Mouse (Mus musculus): ENCODE measurements around the gene Timm44.

The Timm44 gene

DNA sequence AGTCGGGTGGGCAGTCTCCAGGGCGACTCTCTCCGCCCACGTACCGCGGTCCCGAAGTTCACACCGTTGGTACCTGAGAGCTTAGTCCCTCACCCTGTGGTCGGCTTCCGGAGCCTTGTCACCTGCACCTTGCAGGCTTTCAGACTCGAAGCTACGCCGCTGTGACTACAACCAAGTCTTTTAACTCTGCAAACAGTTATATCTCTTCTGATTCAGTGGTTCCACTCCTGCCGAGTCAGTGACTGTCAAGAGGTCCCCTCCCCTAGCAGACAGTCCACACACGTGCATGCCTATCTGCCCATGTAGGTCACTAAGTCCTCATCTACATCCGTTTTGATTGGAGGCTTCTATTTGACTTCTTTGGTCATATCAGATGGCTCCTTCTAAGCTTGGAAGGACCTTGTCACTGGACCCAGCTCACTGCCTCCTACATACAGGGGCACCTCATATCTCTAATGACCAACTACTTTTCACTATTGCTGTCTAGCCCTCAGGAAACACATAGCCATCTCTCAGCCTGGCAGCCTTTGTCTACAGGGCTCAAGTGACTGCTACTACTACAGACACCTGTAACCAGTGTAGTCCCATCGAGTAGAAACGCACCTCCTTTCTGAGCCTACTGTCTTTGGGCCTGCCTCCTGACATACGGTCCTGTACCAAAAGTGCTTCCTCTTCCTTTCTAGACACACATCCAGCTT is 36.4 kb downstream of the Timm44 start:
- CTCF ChIA-PET: interaction anchor here (1.3 to 1.4 kb wide), 2 partner anchors 11 to 18 kb away, joined by 4 to 5 read pairs; no protein-coding TSS in a partner anchor

DNA sequence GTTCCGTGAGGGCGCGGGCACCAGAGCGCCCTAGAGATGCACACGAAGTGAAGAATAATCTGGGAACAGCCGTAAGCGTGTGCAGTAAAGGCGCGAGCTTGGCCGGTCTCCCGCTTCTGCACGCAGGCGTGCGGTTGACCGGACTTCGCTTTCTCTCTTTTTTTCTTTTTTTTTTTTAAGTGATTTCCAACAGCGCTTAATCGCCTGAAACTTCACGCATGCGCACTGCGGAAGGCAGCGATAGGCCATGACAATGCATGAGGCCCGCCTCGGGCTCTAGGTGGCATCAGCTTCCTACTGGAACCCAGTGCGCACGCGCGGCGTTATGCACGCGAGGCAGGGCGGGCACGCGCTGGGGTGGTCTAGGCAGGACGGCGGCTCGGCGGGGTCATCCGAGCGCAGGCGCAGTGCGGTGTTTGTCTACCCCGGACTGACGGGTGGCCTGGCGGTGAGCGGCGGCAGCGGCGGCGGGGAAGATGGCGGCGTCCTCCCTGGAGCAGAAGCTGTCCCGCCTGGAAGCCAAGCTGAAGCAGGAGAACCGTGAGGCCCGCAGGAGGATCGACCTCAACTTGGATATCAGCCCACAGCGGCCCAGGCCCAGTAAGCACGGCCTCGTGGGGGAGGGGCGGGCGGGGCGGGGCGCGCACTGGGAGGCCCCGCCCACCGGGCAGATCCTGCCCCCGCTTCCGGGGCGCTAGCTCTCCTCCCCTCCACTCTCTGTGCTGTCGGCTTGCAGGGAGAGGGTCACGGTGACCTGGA is 37.1 kb downstream of the Timm44 start, which contains the start of the genes Map2k7 and Gm49320:
TSS of gene Map2k7 (plus strand) at position 307 of the 759 bp plus-strand sequence.
TSS of gene Gm49320 (plus strand) at position 432 of the 759 bp plus-strand sequence.
- CTCF ChIA-PET: interaction anchor here (1.3 to 1.4 kb wide), 2 partner anchors 12 to 18 kb away, joined by 4 to 5 read pairs; no protein-coding TSS in a partner anchor

DNA sequence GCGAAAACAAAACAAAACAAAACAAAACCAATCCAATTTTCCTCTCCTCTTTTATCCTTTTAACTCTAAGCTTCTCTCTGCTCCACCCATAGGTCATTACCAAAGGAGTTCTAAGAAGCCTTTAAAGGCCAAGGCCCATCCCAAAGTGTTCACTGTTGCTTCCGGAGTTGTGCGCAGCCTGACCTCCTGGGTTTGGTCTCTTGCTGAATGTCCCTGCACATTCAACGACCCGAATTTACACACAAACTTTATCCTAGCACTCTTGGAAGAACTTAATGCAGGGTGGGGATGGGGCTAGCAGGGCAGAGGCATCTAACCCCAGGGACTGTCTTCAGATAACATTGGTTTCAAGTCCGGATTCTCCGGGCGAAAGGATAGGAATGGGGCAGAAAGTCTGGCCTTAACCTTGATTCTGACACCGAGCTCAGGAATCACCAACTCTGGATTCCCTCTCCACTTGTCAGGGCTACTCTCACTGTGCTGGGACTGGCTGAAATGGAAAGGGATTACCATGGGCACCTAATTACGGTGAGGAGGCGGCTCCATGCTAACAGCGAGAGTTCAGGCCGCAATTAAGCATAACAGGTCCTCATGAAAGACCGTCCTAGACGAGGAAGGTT is 37.8 kb downstream of the Timm44 start:
- CTCF ChIA-PET: no interaction called here

DNA sequence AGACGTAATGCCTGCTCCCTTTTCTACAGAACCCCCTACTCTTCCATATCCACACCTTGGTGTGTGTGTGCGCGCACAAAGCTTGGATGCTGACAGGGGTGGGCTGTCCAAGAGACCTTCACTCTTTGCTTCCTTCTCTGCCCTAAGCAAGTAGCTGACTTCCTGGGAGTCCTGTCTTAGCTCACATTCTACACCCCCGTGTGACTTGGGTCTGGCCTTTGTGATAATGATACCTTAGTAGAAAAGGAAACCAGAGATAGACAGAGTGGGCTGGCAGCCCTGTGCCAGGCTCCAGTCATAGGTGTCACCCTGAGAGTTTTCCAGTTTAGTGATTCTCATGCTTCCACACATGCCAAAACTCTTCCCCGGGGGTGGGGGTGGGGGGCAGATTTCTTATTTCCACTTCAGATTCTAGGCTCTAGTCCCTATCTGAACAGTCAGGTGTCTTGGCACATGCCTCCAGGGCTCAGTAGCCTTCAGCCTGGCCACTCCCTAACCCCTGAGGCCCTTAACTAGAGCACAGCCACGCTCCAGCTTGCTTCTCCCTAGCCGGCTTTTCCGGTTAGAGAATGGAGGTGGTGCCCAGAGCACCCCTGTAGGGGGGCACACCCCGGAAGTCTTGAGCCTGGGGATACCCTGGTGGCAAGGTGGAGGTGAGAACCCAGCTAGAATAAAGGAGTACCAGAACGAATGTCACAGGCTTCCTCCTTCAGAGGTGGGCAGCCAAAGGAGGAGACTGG is 44.9 kb downstream of the Timm44 start:
- CTCF ChIA-PET: no interaction called here

DNA sequence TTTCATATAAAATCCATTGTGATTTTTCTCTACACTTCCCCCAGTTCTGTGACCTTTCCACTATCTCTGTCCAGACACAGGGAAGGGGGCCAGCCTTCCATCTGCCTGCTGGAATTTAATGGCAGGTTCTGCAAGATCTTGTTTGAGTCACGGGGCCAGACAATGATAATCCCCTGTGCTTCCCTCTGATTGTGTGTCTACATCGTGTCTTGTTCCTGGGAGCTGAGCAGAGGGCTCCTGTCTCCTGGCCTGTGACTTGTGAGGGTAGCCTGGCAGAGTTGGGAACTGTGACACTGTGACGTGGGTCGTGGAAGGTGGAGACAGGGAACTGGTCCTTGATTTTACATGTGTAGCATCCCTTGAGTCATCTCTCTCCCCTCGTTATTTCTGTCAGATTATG is 45.9 kb downstream of the Timm44 start:
- CTCF ChIA-PET: no interaction called here

DNA sequence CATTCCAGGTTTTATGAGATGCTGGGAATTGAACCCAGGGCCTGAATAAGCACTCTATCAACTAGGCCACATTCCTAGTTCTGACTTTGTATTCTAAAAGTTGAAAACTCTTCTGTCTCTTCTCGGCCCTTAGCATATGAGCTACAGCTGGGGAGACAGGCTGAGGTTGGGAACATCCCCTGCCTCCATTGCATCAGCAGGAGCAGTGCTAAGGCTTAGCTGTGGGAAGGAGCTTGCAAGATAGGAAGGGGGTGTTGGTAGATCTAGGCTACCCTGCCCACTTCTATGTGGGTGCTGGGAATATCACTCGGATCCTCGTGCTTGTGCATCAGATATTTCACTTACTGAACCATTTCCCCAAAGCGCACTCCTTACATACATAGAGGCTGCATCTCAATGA is 47.8 kb downstream of the Timm44 start:
- CTCF ChIA-PET: no interaction called here

DNA sequence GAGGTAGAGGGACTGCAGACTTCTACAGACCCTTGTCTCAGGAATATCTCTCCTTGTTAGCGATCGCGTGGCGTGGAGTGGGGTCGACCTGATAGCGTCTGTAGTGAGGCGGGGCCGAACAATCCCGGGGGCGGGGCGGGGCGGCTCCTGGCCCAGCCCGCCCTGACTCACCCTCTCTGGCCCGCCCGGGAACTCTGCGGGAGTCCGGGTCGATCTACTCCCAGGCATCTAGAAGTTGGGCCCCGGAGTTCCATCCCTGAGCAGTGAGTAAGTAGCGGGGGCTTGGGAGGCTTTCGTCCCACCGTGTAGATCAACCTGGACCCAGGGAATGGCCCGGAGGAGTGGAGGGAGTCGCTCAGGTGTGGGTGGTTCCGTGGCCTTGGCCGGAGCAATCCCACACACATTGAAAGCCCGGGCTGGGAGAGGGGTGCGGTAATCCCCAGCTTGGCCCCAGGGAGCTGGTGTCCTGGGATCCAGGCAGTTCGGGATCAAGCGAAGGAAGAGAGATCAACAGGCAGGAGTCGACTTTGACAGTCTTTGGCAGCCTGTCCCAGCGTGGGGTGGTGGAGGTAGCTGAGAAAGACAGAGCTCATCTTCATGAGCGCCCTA is 48.9 kb downstream of the Timm44 start, which contains the start of gene Lrrc8e:
TSS of gene Lrrc8e (plus strand) at position 89 of the 609 bp plus-strand sequence.
- CTCF ChIA-PET: no interaction called here

DNA sequence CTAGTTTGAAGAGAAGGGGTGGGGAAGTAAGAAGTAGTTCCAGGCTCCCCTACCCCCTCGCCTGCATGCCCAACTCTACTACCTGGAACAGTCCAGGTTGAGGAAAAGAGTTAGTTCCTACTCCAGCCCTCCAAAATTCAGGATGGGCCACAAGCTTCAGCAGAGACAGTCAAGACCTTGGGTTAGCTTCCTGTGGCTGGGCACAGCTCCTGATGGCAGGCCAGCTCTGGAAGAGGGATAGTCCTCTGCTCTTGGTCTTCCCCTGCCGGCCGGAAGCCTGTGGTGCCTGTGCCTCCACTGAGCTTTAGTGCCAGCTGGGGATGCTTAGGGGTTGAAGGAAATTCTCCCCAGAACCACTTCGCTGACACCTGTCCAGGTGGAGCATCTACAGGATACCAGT is 49.4 kb downstream of the Timm44 start:
- CTCF ChIA-PET: no interaction called here

DNA sequence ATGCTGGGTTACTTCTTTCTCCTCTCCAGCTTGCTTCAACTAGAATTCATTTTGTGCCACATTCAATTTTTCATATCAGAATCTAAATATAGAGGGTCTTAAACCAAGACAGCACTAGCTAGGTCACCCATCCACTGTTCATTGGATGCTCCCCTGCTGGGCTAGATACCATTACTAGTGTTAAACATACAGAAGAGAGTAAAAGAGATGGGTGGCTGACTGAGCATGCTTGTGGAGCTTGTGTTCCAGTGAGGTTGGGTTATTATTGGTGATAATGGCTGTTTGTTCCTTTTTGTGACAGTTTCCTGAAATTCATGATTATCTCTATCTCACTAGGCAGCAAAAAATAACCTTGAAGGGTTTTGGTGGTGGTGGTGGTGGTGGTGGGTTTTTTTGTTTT is 53.7 kb downstream of the Timm44 start:
- CTCF ChIA-PET: no interaction called here

DNA sequence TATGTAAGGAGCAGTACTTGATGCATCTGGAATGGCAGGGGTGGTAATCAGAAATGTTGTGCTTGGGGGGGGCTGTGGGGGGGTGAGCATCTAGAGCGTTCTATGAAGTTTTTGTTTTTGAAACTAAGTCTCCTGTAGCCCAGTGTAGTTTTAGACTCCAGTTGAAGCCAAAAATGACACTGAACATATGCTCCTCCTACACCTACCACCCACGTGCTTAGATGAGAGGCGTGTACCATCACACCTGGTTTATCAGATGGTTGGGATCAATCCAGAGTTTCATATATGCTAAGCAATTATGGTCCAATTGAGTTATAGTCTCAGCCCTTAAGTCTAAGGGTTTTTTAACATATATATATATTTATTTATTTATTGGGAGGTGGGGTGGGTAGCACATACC is 56.1 kb downstream of the Timm44 start:
- CTCF ChIA-PET: no interaction called here

DNA sequence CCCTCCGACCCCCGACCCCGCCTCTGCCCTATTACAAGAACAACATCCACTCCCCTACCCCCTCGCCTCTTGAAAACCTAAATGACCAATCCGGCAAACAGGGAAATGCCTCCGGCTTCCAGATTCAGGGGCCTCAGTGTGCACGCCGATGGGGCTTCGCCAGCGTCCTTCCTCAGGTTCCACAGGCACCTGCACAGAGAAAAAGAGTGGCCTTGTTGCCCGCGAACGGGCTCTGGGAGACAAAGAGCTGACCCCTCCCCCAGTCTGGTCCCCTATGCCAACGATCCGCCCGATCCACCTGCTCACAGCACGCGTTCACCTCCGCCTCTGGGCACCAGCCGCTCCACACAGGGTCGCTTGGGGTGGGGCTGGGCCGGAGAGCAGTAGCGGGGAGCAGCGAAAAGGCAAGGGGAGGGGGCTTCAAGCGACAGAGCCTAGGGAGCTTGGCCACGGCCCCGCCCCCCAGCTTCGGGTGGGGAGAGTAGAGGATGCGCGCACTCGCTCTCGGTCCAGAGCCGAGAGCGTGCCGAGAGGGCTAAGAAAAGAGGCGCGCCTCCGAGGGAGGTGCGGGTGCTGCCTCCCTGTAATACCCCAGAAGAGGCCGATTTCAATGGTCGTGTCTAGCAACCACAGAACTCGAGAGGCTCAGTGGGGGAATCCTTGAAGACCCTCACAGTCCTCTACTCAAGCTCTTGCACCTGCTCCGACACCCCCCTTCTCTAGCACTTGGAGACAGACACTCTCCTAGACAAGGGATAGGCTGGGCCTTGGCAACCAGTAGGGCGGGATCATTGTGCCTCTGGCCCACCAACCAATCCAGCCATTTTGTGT is 58.7 kb downstream of the Timm44 start, which contains the start of gene Prr36:
TSS of gene Prr36 (minus strand) at position 669 of the 831 bp plus-strand sequence.
- CTCF ChIA-PET: interaction anchor here (0.6 kb wide), 1 partner anchor 264 kb away, joined by 6 read pairs; no protein-coding TSS in a partner anchor

DNA sequence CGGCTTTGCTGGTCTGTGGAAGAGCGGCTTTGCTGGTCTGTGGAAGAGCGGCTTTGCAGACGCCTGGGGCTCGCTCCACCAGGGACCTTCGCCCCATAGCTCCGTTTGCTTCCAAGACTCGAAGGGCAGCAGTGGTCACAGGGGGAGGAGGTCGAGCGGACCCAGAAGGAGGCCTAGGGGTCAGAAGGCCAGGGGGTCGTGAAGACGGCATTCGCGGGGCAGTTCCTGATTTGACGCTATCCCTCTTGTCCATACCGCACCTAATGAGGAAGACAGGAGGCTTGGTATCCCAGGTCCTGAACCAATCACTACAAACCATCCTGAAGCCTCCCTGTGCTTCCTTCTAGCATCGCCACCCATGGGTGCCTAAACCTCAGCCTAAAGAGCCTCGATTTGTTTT is 59.4 kb downstream of the Timm44 start:
- CTCF ChIA-PET: interaction anchor here (0.6 kb wide), 1 partner anchor 264 kb away, joined by 6 read pairs; no protein-coding TSS in a partner anchor

DNA sequence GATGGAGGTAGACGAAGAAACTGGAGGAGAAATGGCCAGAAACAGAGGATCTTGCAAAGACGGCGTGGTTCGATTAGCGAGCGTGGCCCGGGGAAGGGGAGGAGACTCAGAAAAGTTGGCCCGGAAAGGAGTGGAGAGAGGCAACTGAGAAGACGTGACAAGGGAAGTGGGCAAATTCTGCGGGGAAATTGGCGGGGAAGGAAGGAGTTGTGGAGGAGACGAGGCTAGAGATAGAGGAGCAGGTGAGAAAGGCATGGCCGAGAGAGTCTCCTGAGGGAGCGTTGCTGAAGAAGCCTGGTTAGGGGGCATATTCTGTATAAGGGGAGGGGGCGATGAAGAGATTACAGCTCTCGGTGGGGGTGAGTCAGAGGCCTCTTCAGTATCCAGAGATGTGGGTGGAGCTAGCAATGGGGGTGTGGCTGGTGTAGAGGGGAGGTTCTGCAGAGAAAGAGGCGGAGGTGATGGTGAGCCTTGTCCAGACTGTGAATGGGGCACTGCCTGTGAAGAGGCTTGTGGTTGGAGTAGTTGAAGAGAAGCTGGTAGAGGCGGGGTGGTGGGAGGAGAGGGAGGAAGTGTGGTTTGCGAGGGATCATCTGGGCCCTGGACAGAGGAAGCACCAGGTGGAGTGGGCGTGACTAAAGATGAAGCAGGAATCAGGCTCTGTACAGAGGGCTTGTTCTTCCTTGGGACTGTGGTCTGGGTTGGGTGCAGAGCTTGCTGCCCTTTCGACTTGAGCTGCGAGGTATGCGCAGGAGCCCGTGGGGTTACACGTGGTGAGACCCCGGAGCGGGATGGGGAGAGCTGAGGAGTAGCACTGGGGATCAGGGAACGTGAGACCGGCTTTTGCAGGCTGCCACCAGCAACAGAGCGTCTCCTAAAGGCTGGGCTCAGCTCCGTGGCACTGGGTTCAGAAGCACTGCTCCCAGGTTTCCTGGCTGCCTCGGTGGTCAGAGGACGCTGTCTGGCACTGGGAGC is 61.4 kb downstream of the Timm44 start:
- CTCF ChIA-PET: interaction anchor here (0.6 kb wide), 1 partner anchor 92 kb away, joined by 3 read pairs; no protein-coding TSS in a partner anchor

DNA sequence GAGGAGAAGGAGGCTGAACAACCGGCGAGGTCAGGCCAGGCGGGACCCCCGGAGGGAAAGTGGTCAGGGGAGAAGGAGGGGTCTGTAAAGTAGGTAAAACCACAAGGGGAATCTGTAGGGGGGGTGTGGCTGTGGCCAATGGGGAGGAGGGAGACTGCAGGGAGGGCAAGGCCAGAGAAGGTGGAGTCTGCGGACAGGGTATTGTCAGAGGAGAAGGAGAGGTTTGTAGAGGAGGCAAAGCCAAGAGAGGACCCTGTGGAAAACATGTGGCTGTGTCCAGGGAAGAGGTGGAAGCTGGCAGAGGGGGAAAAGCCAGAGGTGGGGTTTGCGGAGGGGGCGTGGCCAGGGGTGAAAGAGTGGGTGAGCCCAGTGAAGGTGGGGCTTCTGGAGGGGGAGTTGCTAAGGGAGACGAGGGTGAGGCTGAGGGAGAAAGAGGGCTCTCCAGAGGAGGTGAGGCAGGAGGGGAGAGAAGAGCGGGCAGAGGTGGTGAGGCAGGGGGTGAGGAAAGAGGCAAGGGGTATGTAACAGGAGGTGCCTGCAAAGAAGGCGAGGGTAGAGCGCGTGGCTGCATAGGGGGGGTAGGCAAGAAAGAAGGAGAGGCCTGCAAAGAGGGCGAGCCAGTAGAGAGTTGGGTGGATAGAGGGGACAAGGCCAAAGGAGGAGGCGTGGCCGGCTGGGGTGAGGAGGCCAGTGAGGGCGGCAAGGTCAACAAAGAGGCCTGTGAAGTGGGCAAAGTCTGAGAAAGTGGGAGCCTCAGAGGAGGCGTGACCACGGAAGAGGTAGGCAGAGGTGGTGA is 62.3 kb downstream of the Timm44 start:
- CTCF ChIA-PET: interaction anchor here (0.6 kb wide), 2 partner anchors 93 to 282 kb away, joined by 3 to 11 read pairs; no protein-coding TSS in a partner anchor

DNA sequence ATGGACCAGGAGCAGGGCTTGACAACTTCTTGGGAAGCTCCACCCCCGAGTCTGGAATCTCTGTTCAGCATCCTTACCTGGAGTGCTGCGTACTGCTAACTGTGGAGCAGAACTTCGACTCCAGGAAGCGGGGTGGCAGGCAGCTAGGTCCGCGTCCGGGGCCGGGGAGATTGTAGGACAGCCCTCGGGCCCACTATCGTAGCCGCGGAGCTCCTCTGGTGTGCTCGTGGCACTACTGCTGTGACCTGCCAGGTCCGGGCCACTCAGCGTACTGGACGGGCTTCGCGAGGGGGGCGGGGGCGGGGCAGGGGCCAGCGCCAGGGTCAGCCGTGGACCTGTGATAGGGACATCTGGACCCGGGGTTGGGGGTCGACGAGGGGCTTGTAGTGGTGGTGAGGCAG is 62.9 kb downstream of the Timm44 start:
- CTCF ChIA-PET: interaction anchor here (0.6 kb wide), 1 partner anchor 283 kb away, joined by 11 read pairs; no protein-coding TSS in a partner anchor

DNA sequence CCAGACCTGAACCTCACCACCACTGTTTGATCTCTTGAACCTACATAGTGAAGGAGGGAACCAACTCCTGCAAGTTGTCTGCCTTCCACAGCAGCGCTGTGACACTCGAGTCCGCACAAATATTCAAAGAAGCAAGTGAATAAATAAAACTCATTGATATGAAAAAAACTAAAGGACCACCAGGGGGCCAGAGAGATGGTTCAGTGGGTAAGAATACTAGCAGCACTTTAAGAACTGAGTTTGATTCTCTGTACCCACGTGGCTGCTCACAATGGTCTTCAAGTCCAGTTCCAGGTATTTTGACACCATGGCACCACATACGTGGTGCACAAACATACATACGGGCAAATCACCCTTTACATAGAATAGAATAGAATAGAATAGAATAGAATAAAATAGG is 64.6 kb downstream of the Timm44 start:
- CTCF ChIA-PET: no interaction called here

All from spleen, embryonic (tissue).